In genomic region chr5:137533117-137533827, GRCm38 (mm10) we compare ENCODE assay signal across 8 mouse cellular contexts. TPM values are rescaled to one million over a fixed set of nuclear protein-coding genes. Genes with fewer than 3 reads are reported as not detected.
A peak's percentile ranks its signal among the peaks of the same experiment; 100 is the strongest.
DNase-seq lines count a peak whose midpoint lies in the region; ATAC-seq and TF ChIP-seq lines count a peak whose summit lies in the region.

TSS of gene Epo (minus strand) at chr5:137533242.
TSS of gene Gnb2 (minus strand) at chr5:137533510.

- TF ChIP-seq EP300 in MEL (IDR thresholded peaks at IDR 0.05; ENCODE audit: low read depth in 1 of 2, low read length in 2 of 2), result peak in 1 of 2 experiments; percentile 46; a peak in 2 of 4 replicates

- no peaks in the 10 kb centered on the region for H3K27me3 ChIP-seq in MEL (ENCODE audit: control insufficient read depth in 1 of 2, insufficient read depth in 2 of 2, low read length in 2 of 2)
- H3K27me3 ChIP-seq in cerebellum, adult 2 months (ENCODE audit: control insufficient read depth, insufficient read depth, low read length), result no peaks in the 10 kb centered on the region
- H3K27me3 ChIP-seq in forebrain, postnatal 0 days (ENCODE audit: insufficient read depth, low read length), result no peaks in the 10 kb centered on the region
- H3K27me3 ChIP-seq in lung, embryonic 15.5 days, result no peaks in the 10 kb centered on the region

- H3K9ac ChIP-seq in MEL (ENCODE audit: control insufficient read depth, low read depth, low read length, poor library complexity, severe bottlenecking), result peak within 1 kb of the TSS; percentile 98
- peak within 1 kb of the TSS; percentile 98 for H3K9ac ChIP-seq in forebrain, postnatal 0 days
- H3K9ac ChIP-seq in lung, embryonic 15.5 days, result peak within 1 kb of the TSS; percentile 84

- peak within 1 kb of the TSS; percentile 78 to 99 for H3K4me3 ChIP-seq in MEL (ENCODE audit: control insufficient read depth in 1 of 2, insufficient read depth in 1 of 2, low read depth in 2 of 2, low read length in 2 of 2)
- peak within 1 kb of the TSS; percentile 79 for H3K4me3 ChIP-seq in cerebellum, adult 2 months (replicated peaks; ENCODE audit: insufficient read depth, low read depth, low read length)
- H3K4me3 ChIP-seq in forebrain, postnatal 0 days (ENCODE audit: low read depth, low read length), result peak within 1 kb of the TSS; percentile 58
- H3K4me3 ChIP-seq in lung, embryonic 15.5 days, result peak within 1 kb of the TSS; percentile 87

- peak; percentile 71 for ATAC-seq in forebrain, postnatal 0 days
- peak; percentile 72 for ATAC-seq in lung, embryonic 15.5 days (ENCODE audit: borderline replicate concordance, extremely low read depth, low FRiP score, low TSS enrichment)

- WGBS in cerebellum, adult 2 months, result under 1% methylated on average over 40 of the region's 40 CpGs
- whole genome bisulfite sequencing in forebrain, postnatal 0 days, result under 1% methylated on average over 40 of the region's 40 CpGs
- under 1% methylated on average over 40 of the region's 40 CpGs for WGBS in lung, embryonic 15.5 days

- peak within 1 kb of the TSS; percentile 90 for H3K4me2 ChIP-seq in forebrain, postnatal 0 days (ENCODE audit: low read depth)
- H3K4me2 ChIP-seq in lung, embryonic 15.5 days, result peak within 1 kb of the TSS; percentile 96

- peak; percentile 60 to 84; a peak in 2 of 4 replicates for TF ChIP-seq POLR2A in MEL (IDR thresholded peaks at IDR 0.05; ENCODE audit: control insufficient read depth in 1 of 2, insufficient read depth in 1 of 2, low read depth in 1 of 2, low read length in 2 of 2, poor library complexity in 1 of 2)
- TF ChIP-seq POLR2A in cerebellum, adult 2 months (IDR thresholded peaks at IDR 0.05; ENCODE audit: borderline replicate concordance, insufficient read depth, low read length), result peak; percentile 86

- no peak for TF ChIP-seq RAD21 in MEL (IDR thresholded peaks at IDR 0.05; ENCODE audit: low read depth, low read length)

- no peak for TF ChIP-seq CTCF in MEL (IDR thresholded peaks at IDR 0.05 in 2 of 3, conservative IDR thresholded peaks at IDR 0.05 in 1 of 3; ENCODE audit: control insufficient read depth in 1 of 3, insufficient read depth in 1 of 3, low read depth in 2 of 3, low read length in 3 of 3, poor library complexity in 1 of 3, severe bottlenecking in 1 of 3)
- TF ChIP-seq CTCF in cerebellum, adult 2 months (IDR thresholded peaks at IDR 0.05; ENCODE audit: borderline replicate concordance, insufficient read depth, low read depth, low read length), result no peak
- TF ChIP-seq CTCF in forebrain, postnatal 0 days (IDR thresholded peaks at IDR 0.05; ENCODE audit: low read depth), result no peak; the same call in 1 of the 2 replicates

- peak within 1 kb of the TSS; percentile 93 for H3K27ac ChIP-seq in MEL (ENCODE audit: control insufficient read depth, low read depth, low read length)
- peak within 1 kb of the TSS; percentile 97 for H3K27ac ChIP-seq in cerebellum, adult 2 months (ENCODE audit: insufficient read depth, low read length)
- H3K27ac ChIP-seq in forebrain, postnatal 0 days (ENCODE audit: low read depth, low read length), result peak within 1 kb of the TSS; percentile 98
- H3K27ac ChIP-seq in lung, embryonic 15.5 days, result peak within 1 kb of the TSS; percentile 94

- H3K36me3 ChIP-seq in MEL (ENCODE audit: control insufficient read depth in 1 of 2, insufficient read depth in 2 of 2, low read length in 2 of 2), result peaks cover 0 to 6% of the 10 kb centered on the region in 2 experiments; a peak in 3 of 4 replicates
- peaks cover 19% of the 10 kb centered on the region for H3K36me3 ChIP-seq in forebrain, postnatal 0 days (ENCODE audit: insufficient read depth)
- H3K36me3 ChIP-seq in lung, embryonic 15.5 days, result peaks cover 20% of the 10 kb centered on the region

- H3K4me1 ChIP-seq in MEL (ENCODE audit: control insufficient read depth in 1 of 2, insufficient read depth in 2 of 2, low read length in 2 of 2), result peaks cover 4 to 5% of the 10 kb centered on the region in 2 experiments; a peak in 1 of 4 replicates
- peaks cover 11% of the 10 kb centered on the region for H3K4me1 ChIP-seq in cerebellum, adult 2 months (ENCODE audit: control insufficient read depth, insufficient read depth, low read length)
- no peaks in the 10 kb centered on the region for H3K4me1 ChIP-seq in forebrain, postnatal 0 days (ENCODE audit: insufficient read depth)
- H3K4me1 ChIP-seq in lung, embryonic 15.5 days, result peaks cover 16% of the 10 kb centered on the region; the same call in 1 of the 2 replicates

- peaks cover 28% of the 10 kb centered on the region for H3K79me2 ChIP-seq in MEL (ENCODE audit: control insufficient read depth, insufficient read depth, low read length, poor library complexity)

- no peaks in the 10 kb centered on the region for H3K9me3 ChIP-seq in MEL (replicated peaks; ENCODE audit: insufficient read depth, low read length)
- H3K9me3 ChIP-seq in forebrain, postnatal 0 days (ENCODE audit: low read length), result no peaks in the 10 kb centered on the region
- H3K9me3 ChIP-seq in lung, embryonic 15.5 days, result no peaks in the 10 kb centered on the region

- DNase-seq in MEL (ENCODE audit: low read depth, low spot score), result peak; percentile 98
- peak; percentile 98 to 99 for DNase-seq in cerebellum, adult 2 months
- DNase-seq in forebrain, postnatal 0 days, result peak; percentile 99
- DNase-seq in heart, postnatal 4 days, result peak; percentile 99
- DNase-seq in layer of hippocampus, adult 8-10 months (ENCODE audit: low spot score in 2 of 2), result peak; percentile 97
- DNase-seq in ovary, adult 18-20 months (ENCODE audit: low spot score), result peak; percentile 97
- DNase-seq in thymus, postnatal 0 days (ENCODE audit: low spot score), result peak; percentile 98

TF ChIP-seq in MEL, 35 proteins besides CTCF, POLR2A, EP300 and RAD21 (continues in another document):
- TF ChIP-seq GATA1 (IDR thresholded peaks at IDR 0.05; ENCODE audit: low read depth, low read length) (no peak), MXI1 (IDR thresholded peaks at IDR 0.05; ENCODE audit: low read depth, low read length) (no peak; the same call in 1 of the 2 replicates), MYC (IDR thresholded peaks at IDR 0.05; ENCODE audit: low read depth, low read length) (0 out of 2 replicates have a peak, but pooled peaks have one; percentile 17), CHD1 (IDR thresholded peaks at IDR 0.05; ENCODE audit: low read depth, low read length) (peak; percentile 100), MYB (IDR thresholded peaks at IDR 0.05; ENCODE audit: low read depth, low read length) (peak; percentile 61; the same call in 1 of the 2 replicates), SMC3 (IDR thresholded peaks at IDR 0.05; ENCODE audit: low read depth, low read length) (no peak), GABPA (IDR thresholded peaks at IDR 0.05; ENCODE audit: low read depth, low read length) (no peak), BHLHE40 (IDR thresholded peaks at IDR 0.05; ENCODE audit: borderline replicate concordance, low read depth, low read length) (peak; percentile 70), MAX (IDR thresholded peaks at IDR 0.05; ENCODE audit: low read length) (peak; percentile 80), ETS1 (IDR thresholded peaks at IDR 0.05; ENCODE audit: low read depth, low read length) (peak; percentile 46; the same call in 1 of the 2 replicates), USF1 (IDR thresholded peaks at IDR 0.05; ENCODE audit: low read depth, low read length) (peak; percentile 97), POLR2AphosphoS5 (IDR thresholded peaks at IDR 0.05; ENCODE audit: borderline replicate concordance, low read depth, low read length) (no peak), ZC3H11A (IDR thresholded peaks at IDR 0.05; ENCODE audit: low read depth, low read length) (no peak), ZKSCAN1 (IDR thresholded peaks at IDR 0.05; ENCODE audit: low read depth, low read length) (no peak; the same call in 1 of the 2 replicates), TCF12 (IDR thresholded peaks at IDR 0.05; ENCODE audit: low read depth, low read length) (peak; percentile 73), CHD2 (IDR thresholded peaks at IDR 0.05; ENCODE audit: low read length) (0 out of 2 replicates have a peak, but pooled peaks have one; percentile 19), TAL1 (IDR thresholded peaks at IDR 0.05; ENCODE audit: low read length) (no peak), UBTF (IDR thresholded peaks at IDR 0.05; ENCODE audit: borderline replicate concordance, insufficient read depth, low read depth, low read length) (peak; percentile 92; the same call in 1 of the 2 replicates), MAZ (IDR thresholded peaks at IDR 0.05; ENCODE audit: low read depth, low read length) (peak; percentile 98), USF2 (IDR thresholded peaks at IDR 0.05; ENCODE audit: borderline replicate concordance in 1 of 2, insufficient read depth in 1 of 2, low read depth in 1 of 2, low read length in 2 of 2) (peak; percentile 82 to 90), HCFC1 (IDR thresholded peaks at IDR 0.05; ENCODE audit: low read depth, low read length) (peak; percentile 75), TBP (IDR thresholded peaks at IDR 0.05; ENCODE audit: low read depth, low read length) (peak; percentile 89), MAFK (IDR thresholded peaks at IDR 0.05; ENCODE audit: borderline replicate concordance, low read depth, low read length) (no peak)

RNA-seq across cellular contexts. Expression of gene Epo, which starts in this region (rescaled TPM):
- not detected in 2 replicates for total RNA-seq in MEL (2012; rRNA removed)
- polyA plus RNA-seq in MEL (2012; ENCODE audit: insufficient read depth in 1 of 2, insufficient read length in 2 of 2, low read depth in 1 of 2, low replicate concordance in 2 of 2, missing spikeins in 1 of 2), result not detected
- not detected in 2 replicates for polyA plus RNA-seq in cerebellum, adult 2 months (2012; rRNA removed)
- total RNA-seq in forebrain, postnatal 0 days (2014; rRNA removed), result not detected in 2 replicates
- not detected in 2 replicates for polyA plus RNA-seq in forebrain, postnatal 0 days (2015; fragmentation: Nextera tagmentation; extraction: Ambion mirVana)
- not detected for total RNA-seq in heart, postnatal 4 days (2021)
- not detected for total RNA-seq in layer of hippocampus, adult 8-10 months (2022)
- polyA plus RNA-seq in lung, embryonic 15.5 days (2015; fragmentation: Nextera tagmentation; extraction: Ambion mirVana), result 0.55 and 0.66 TPM in 2 replicates
- not detected in 2 replicates for polyA plus RNA-seq in thymus, postnatal 0 days (2015; fragmentation: Nextera tagmentation; extraction: Ambion mirVana)

RNA-seq across cellular contexts. Expression of gene Gnb2, which starts in this region (rescaled TPM):
- total RNA-seq in MEL (2012; rRNA removed), result 531 and 548 TPM in 2 replicates
- 100 to 1,000 TPM in 1 of 2 experiments, not detected in 1; 550 TPM for polyA plus RNA-seq in MEL (2012; ENCODE audit: insufficient read depth in 1 of 2, insufficient read length in 2 of 2, low read depth in 1 of 2, low replicate concordance in 2 of 2, missing spikeins in 1 of 2)
- polyA plus RNA-seq in cerebellum, adult 2 months (2012; rRNA removed), result 410 and 442 TPM in 2 replicates
- 1,237 and 1,339 TPM in 2 replicates for total RNA-seq in forebrain, postnatal 0 days (2014; rRNA removed)
- 766 and 769 TPM in 2 replicates for polyA plus RNA-seq in forebrain, postnatal 0 days (2015; fragmentation: Nextera tagmentation; extraction: Ambion mirVana)
- total RNA-seq in heart, postnatal 4 days (2021), result 100 to 1,000 TPM; 560 to 578 TPM
- 100 to 1,000 TPM; 572 to 587 (median 576) TPM for total RNA-seq in layer of hippocampus, adult 8-10 months (2022)
- polyA plus RNA-seq in lung, embryonic 15.5 days (2015; fragmentation: Nextera tagmentation; extraction: Ambion mirVana), result 414 and 437 TPM in 2 replicates
- polyA plus RNA-seq in thymus, postnatal 0 days (2015; fragmentation: Nextera tagmentation; extraction: Ambion mirVana), result 425 and 451 TPM in 2 replicates

Comparison
In these comparisons a context has a peak if more than half of its experiments do, and no peak if none do; other contexts are left out.
1. Peak in every context shown above with its lines: DNase-seq, ATAC-seq, H3K4me3 ChIP-seq and H3K27ac ChIP-seq.